Mouse (Mus musculus) midbrain, embryonic 10.5 days (tissue): Measurements from ENCODE around the gene Ccl3. TPM values are rescaled to one million over a fixed set of nuclear protein-coding genes. Genes with fewer than 3 reads are reported as not detected.

Experiments used
- DNase-seq: peaks from one replicate; pipeline ENCODE4 v3.0.0-alpha.2; 2017; ENCODE audit warnings: low spot score
- H3K27ac ChIP-seq: fragments of 300-500 bp; sonication (generic); replicated peaks from 2 replicates; pipeline ENCODE4 v1.5.1; 2016; ENCODE audit warnings: mild to moderate bottlenecking
- H3K27me3 ChIP-seq: fragments of 300-500 bp; sonication (generic); 2 replicates; pipeline ENCODE4 v1.6.1; 2016; ENCODE audit warnings: low read depth, mild to moderate bottlenecking; ENCODE audit not compliant: poor library complexity, severe bottlenecking
- H3K36me3 ChIP-seq: fragments of 300-500 bp; sonication (generic); 2 replicates; pipeline ENCODE4 v1.6.1; 2016; ENCODE audit warnings: mild to moderate bottlenecking, moderate library complexity
- H3K4me1 ChIP-seq: fragments of 300-500 bp; sonication (generic); 2 replicates; pipeline ENCODE4 v1.6.1; 2016
- H3K4me3 ChIP-seq: fragments of 300-500 bp; sonication (generic); 2 replicates; pipeline ENCODE4 v1.5.1; 2016; ENCODE audit warnings: mild to moderate bottlenecking, moderate library complexity
- H3K9me3 ChIP-seq: fragments of 300-500 bp; sonication (generic); replicated peaks from 2 replicates; pipeline ENCODE4 v1.6.1; 2016; ENCODE audit warnings: mild to moderate bottlenecking
- WGBS: fragments of 180-500 bp; shearing (Covaris S2); methylation state at CpG from one replicate; pipeline ENCODE4 v1.1.7; 2016; 5-methylcytosine and 5-hydroxymethylcytosine counted together
- polyA plus RNA-seq: library from polyadenylated mRNA; unstranded; fragments of >200 nt; fragmentation: Nextera tagmentation; extraction: Ambion mirVana; gene quantifications from 2 replicates; pipeline ENCODE4 v1.2.1, GENCODE M21; 2016

The Ccl3 gene
- polyA plus RNA-seq, 1 experiment from 2014 or later, result 1.3 TPM

DNA sequence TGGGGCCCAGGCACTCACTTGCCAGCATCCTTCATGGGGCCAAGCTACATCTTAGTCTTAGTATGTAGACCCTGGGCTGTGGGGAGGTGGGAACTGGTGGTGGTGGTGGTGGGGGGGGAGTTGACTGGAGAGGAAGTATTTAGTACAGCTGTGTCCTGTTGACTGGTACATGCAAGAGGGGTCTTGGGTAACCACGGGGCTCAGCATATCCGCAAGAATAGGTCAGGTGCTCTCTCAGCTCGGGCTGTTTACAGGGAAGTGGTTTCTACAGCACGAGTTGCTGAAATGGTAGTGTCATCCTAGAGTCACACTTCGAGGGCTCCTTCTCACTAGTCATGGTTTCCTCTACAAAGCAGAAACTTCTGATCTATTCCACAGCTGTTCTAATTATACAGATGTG is 9.0 kb downstream of the Ccl3 start:
- no peaks in the 10 kb centered on the region for H3K27me3 ChIP-seq
- no peak overlapping the region for H3K27ac ChIP-seq
- no peaks in the 10 kb centered on the region for H3K36me3 ChIP-seq
- DNase-seq, result no peak
- H3K9me3 ChIP-seq, result no peaks in the 10 kb centered on the region
- 88% methylated on average over 5 of the region's 5 CpGs for WGBS
- H3K4me3 ChIP-seq, result no peak overlapping the region
- no peaks in the 10 kb centered on the region for H3K4me1 ChIP-seq

GRCm38 (mm10) chr11:83639533-83639932 is 9.6 kb downstream of the Ccl3 start:
- 69% methylated on average over 3 of the region's 3 CpGs for WGBS
- H3K9me3 ChIP-seq, result no peaks in the 10 kb centered on the region
- no peaks in the 10 kb centered on the region for H3K36me3 ChIP-seq
- no peak for DNase-seq
- H3K4me1 ChIP-seq, result no peaks in the 10 kb centered on the region
- no peak overlapping the region for H3K4me3 ChIP-seq
- H3K27ac ChIP-seq, result no peak overlapping the region
- no peaks in the 10 kb centered on the region for H3K27me3 ChIP-seq

GRCm38 (mm10) chr11:83638934-83639333 is 10.2 kb downstream of the Ccl3 start:
- Histone ChIP-seq H3K4me1 (peaks cover 3% of the 10 kb centered on the region; the same call in 1 of the 2 replicates), H3K27me3 (no peaks in the 10 kb centered on the region), H3K27ac (no peak overlapping the region), H3K9me3 (no peaks in the 10 kb centered on the region), H3K36me3 (no peaks in the 10 kb centered on the region), H3K4me3 (no peak overlapping the region)
- no peak for DNase-seq
- WGBS, result 45% methylated on average over 2 of the region's 2 CpGs

GRCm38 (mm10) chr11:83636742-83637235 is 12.4 kb downstream of the Ccl3 start:
- no peak overlapping the region for H3K4me3 ChIP-seq
- WGBS, result 94% methylated on average over 1 of the region's 1 CpGs
- H3K4me1 ChIP-seq, result peaks cover 3% of the 10 kb centered on the region; the same call in 1 of the 2 replicates
- H3K27ac ChIP-seq, result no peak overlapping the region
- H3K9me3 ChIP-seq, result no peaks in the 10 kb centered on the region
- H3K36me3 ChIP-seq, result no peaks in the 10 kb centered on the region
- H3K27me3 ChIP-seq, result no peaks in the 10 kb centered on the region
- DNase-seq, result no peak

DNA sequence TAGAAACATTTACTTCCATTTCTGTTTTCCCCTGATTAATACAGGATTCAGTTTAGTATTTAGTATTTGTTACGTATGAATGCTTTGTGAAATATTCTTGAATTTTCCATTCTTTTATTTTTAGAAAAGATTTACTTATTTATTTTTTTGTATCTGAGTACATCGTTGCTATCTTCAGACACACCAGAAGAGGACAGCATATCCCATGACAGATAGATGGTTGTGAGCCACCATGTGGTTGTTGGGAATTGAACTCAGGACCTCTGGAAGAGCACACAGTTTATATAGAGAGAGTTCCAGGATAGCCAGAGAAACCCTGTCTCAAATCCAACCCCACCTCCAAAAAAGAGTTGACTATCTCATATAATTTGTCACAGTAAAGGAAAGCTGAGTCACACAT is 14.3 kb downstream of the Ccl3 start:
- 93% methylated on average over 2 of the region's 2 CpGs for WGBS
- no peak for DNase-seq
- Histone ChIP-seq H3K9me3 (no peaks in the 10 kb centered on the region), H3K4me3 (no peak overlapping the region), H3K36me3 (no peaks in the 10 kb centered on the region), H3K27me3 (no peaks in the 10 kb centered on the region), H3K4me1 (peaks cover 3% of the 10 kb centered on the region; the same call in 1 of the 2 replicates), H3K27ac (no peak overlapping the region)

GRCm38 (mm10) chr11:83634425-83634824 is 14.7 kb downstream of the Ccl3 start:
- no peak overlapping the region for H3K4me3 ChIP-seq
- no peaks in the 10 kb centered on the region for H3K9me3 ChIP-seq
- H3K27me3 ChIP-seq, result no peaks in the 10 kb centered on the region
- H3K36me3 ChIP-seq, result no peaks in the 10 kb centered on the region
- peak; percentile 15 for DNase-seq
- peaks cover 3% of the 10 kb centered on the region; the same call in 1 of the 2 replicates for H3K4me1 ChIP-seq
- 58% methylated on average over 4 of the region's 4 CpGs for WGBS
- H3K27ac ChIP-seq, result no peak overlapping the region

DNA sequence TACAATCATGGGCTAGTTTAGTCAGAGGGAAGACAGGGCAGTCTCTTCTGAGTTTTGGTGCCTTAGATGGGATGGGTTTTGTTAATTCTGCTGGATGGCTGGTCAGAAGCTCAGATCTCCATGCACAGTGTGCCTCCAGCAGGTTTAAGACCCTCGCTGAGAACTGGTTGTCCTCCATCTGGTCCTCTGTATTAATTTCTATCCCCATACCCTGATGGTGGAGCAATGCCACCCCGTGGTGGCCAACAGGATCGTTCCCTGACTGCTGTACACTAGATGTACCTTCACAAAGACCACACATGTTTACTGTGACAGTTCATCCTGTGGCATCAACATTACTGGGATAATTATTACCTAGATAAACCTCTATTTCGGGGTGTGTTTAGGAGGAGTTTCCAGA is 16.4 kb downstream of the Ccl3 start:
- no peak overlapping the region for H3K27ac ChIP-seq
- WGBS, result 73% methylated on average over 4 of the region's 4 CpGs
- no peak for DNase-seq
- no peaks in the 10 kb centered on the region for H3K36me3 ChIP-seq
- H3K4me1 ChIP-seq, result peaks cover 3% of the 10 kb centered on the region; the same call in 1 of the 2 replicates
- no peaks in the 10 kb centered on the region for H3K27me3 ChIP-seq
- no peak overlapping the region for H3K4me3 ChIP-seq
- H3K9me3 ChIP-seq, result no peaks in the 10 kb centered on the region

DNA sequence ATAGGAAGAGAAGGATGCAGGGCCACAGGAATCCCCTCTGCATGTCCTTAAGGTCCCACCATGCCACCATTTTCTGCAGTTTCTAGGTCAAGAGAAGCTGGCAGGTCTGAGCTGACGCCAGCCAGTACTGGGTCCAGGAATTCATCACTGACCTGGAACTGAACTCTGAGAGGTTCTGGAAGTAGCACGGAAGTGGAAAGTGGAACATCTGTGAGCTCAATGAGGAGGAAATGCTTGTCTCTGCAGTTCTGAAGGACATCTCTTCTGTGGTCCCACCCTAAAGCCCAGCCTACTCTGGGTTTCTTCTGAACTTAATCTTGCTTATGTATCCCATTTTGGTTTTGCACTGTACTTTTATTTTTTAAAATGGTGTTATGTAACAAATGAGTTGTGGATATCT is 18.1 kb downstream of the Ccl3 start:
- H3K4me1 ChIP-seq, result peaks cover 3% of the 10 kb centered on the region; the same call in 1 of the 2 replicates
- H3K27me3 ChIP-seq, result no peaks in the 10 kb centered on the region
- DNase-seq, result no peak
- no peaks in the 10 kb centered on the region for H3K36me3 ChIP-seq
- no peak overlapping the region for H3K27ac ChIP-seq
- H3K4me3 ChIP-seq, result no peak overlapping the region
- 76% methylated on average over 2 of the region's 2 CpGs for WGBS
- H3K9me3 ChIP-seq, result no peaks in the 10 kb centered on the region

DNA sequence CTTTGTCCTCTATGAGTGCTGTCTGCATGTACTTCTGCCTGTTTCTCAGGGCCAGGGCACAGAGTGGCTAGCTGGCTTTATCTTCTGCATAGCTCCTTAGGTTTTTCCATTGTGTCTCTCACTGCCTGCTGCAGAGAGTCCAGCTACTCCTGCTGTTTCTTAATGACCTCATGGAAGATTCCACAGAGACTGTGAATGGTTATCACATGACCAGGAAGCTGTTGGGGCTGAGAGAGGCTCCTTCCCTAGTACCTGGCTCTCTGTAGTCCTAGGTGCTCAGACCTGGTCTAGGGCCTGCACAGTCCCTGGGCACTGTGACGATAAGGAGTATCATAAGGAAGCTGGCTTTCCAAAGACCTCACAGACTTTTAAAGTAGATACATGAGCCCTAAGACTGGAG is 18.5 kb downstream of the Ccl3 start:
- no peak overlapping the region for H3K27ac ChIP-seq
- no peak overlapping the region for H3K4me3 ChIP-seq
- no peak for DNase-seq
- H3K27me3 ChIP-seq, result no peaks in the 10 kb centered on the region
- no peaks in the 10 kb centered on the region for H3K9me3 ChIP-seq
- peaks cover 3% of the 10 kb centered on the region; the same call in 1 of the 2 replicates for H3K4me1 ChIP-seq
- 97% methylated on average over 1 of the region's 1 CpGs for WGBS
- no peaks in the 10 kb centered on the region for H3K36me3 ChIP-seq

DNA sequence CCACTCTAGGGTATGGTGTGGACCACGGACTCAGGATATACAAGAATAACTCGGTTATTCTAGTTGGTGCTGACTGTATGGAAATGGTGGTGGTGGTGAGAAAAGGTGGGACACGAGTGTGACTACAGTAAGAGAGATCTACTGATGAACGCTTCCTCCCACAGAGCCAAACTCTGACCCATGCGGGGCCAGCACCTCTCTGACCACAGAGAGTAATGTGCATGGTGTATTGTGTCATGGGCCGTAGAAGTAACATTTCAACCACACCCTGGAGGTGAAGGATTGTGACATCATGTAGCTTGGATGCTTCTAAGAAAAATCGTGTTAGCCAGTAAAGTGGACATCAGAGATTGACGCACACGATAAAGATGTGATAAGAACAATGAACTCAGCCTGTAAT is 20.3 kb downstream of the Ccl3 start:
- Histone ChIP-seq H3K36me3 (no peaks in the 10 kb centered on the region), H3K27ac (no peak overlapping the region), H3K27me3 (no peaks in the 10 kb centered on the region), H3K4me1 (no peaks in the 10 kb centered on the region), H3K9me3 (no peaks in the 10 kb centered on the region), H3K4me3 (no peak overlapping the region)
- no peak for DNase-seq
- WGBS, result 89% methylated on average over 9 of the region's 9 CpGs

GRCm38 (mm10) chr11:83623586-83623985 is 25.6 kb downstream of the Ccl3 start:
- no peak overlapping the region for H3K27ac ChIP-seq
- WGBS, result 87% methylated on average over 3 of the region's 3 CpGs
- H3K4me3 ChIP-seq, result no peak overlapping the region
- H3K27me3 ChIP-seq, result no peaks in the 10 kb centered on the region
- H3K9me3 ChIP-seq, result no peaks in the 10 kb centered on the region
- no peaks in the 10 kb centered on the region for H3K36me3 ChIP-seq
- no peak for DNase-seq
- H3K4me1 ChIP-seq, result peaks cover 4% of the 10 kb centered on the region; the same call in 1 of the 2 replicates

DNA sequence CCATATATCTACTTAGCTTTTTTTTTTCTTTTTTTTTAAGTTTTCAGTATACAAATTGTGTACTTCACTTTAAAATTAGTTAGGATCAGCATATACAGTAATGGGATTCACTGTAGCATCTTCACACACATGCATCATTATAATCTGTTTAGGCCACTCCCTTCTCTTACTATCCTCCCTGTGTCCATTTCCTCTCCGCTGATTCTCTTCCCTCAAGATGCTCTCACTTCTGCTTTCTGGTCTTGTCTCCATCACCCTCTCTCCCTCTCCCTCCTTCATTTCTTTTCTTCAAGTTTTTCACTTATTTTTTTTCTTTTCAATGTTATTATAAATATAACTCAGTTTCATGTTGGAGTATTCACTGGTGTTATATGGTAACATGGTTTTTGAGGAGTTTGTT is 30.1 kb downstream of the Ccl3 start:
- Histone ChIP-seq H3K4me3 (no peak overlapping the region), H3K4me1 (peaks cover 4% of the 10 kb centered on the region; the same call in 1 of the 2 replicates), H3K36me3 (no peaks in the 10 kb centered on the region), H3K9me3 (no peaks in the 10 kb centered on the region), H3K27me3 (no peaks in the 10 kb centered on the region), H3K27ac (no peak overlapping the region)
- no peak for DNase-seq
- WGBS, result 94% methylated on average over 1 of the region's 1 CpGs

- Histone ChIP-seq H3K27me3 (no peaks in the 10 kb centered on the region), H3K4me1 (peaks cover 4% of the 10 kb centered on the region; the same call in 1 of the 2 replicates), H3K9me3 (no peaks in the 10 kb centered on the region), H3K27ac (no peak overlapping the region), H3K4me3 (no peak overlapping the region), H3K36me3 (no peaks in the 10 kb centered on the region)
- 70% methylated on average over 5 of the region's 5 CpGs for WGBS
- no peak for DNase-seq
These were observed 30.9 kb downstream of the Ccl3 start for GRCm38 (mm10) chr11:83618238-83618637.

- Histone ChIP-seq H3K27me3 (no peaks in the 10 kb centered on the region), H3K4me3 (no peak overlapping the region), H3K9me3 (no peaks in the 10 kb centered on the region), H3K27ac (no peak overlapping the region), H3K36me3 (no peaks in the 10 kb centered on the region), H3K4me1 (peaks cover 4% of the 10 kb centered on the region; the same call in 1 of the 2 replicates)
- WGBS, result 92% methylated on average over 1 of the region's 1 CpGs
- DNase-seq, result no peak
These were observed 32.6 kb downstream of the Ccl3 start for GRCm38 (mm10) chr11:83616586-83616985.
